Mouse (Mus musculus): ENCODE measurements around the gene Tap2. TPM values are rescaled to one million over a fixed set of nuclear protein-coding genes. Genes with fewer than 3 reads are reported as not detected.

The Tap2 gene
- total RNA-seq, 2 experiments from 2014 or later = 7.8 to 9.3 TPM

GRCm38 (mm10) chr17:34198521-34198912 lies 4.8 kb upstream of the Tap2 start:
- 0 out of 2 replicates have a peak overlapping the region, but pooled peaks have one; percentile 51 for H3K27ac ChIP-seq
- H3K4me3 ChIP-seq = peak overlapping the region; percentile 50
- no peak for DNase-seq (ENCODE audit: low spot score in 2 of 2)
- TF ChIP-seq CTCF (conservative IDR thresholded peaks at IDR 0.05) = no peak

- DNase-seq (ENCODE audit: low spot score in 2 of 2) = no peak
- Histone ChIP-seq H3K4me3 (no peak overlapping the region), H3K27ac (no peak overlapping the region)
- no peak for TF ChIP-seq CTCF (conservative IDR thresholded peaks at IDR 0.05)
These were observed 4.2 kb upstream of the Tap2 start for GRCm38 (mm10) chr17:34199050-34199619.

DNA sequence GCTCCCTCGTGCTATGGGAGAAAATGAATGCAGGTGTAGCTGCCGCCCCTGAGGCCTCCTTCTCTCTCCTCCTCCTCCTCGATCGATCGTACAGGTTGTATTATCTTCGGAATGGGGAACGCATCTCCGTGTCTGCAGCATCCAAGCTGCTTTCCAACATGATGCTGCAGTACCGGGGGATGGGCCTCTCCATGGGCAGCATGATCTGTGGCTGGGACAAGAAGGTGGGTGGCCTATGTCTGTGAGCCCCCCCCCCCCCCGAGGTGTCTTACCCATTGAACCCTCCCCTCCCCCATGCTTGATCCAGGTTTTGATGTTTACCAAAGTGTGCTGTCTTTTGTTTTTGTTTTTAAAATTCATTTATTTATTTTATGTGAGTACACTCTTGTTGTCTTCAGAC lies 3.3 kb upstream of the Tap2 start:
- TF ChIP-seq CTCF (conservative IDR thresholded peaks at IDR 0.05) = no peak
- no peak overlapping the region for H3K27ac ChIP-seq

GRCm38 (mm10) chr17:34200772-34201505 lies 2.4 kb upstream of the Tap2 start:
- no peak overlapping the region for H3K27ac ChIP-seq
- no peak overlapping the region for H3K4me3 ChIP-seq
- no peak for DNase-seq (ENCODE audit: low spot score in 2 of 2)
- TF ChIP-seq CTCF (conservative IDR thresholded peaks at IDR 0.05) = no peak

More for the DNA sequence above, 3.3 kb upstream of the Tap2 start:
- no peak for DNase-seq (ENCODE audit: low spot score in 2 of 2)
- no peak overlapping the region for H3K4me3 ChIP-seq

DNA sequence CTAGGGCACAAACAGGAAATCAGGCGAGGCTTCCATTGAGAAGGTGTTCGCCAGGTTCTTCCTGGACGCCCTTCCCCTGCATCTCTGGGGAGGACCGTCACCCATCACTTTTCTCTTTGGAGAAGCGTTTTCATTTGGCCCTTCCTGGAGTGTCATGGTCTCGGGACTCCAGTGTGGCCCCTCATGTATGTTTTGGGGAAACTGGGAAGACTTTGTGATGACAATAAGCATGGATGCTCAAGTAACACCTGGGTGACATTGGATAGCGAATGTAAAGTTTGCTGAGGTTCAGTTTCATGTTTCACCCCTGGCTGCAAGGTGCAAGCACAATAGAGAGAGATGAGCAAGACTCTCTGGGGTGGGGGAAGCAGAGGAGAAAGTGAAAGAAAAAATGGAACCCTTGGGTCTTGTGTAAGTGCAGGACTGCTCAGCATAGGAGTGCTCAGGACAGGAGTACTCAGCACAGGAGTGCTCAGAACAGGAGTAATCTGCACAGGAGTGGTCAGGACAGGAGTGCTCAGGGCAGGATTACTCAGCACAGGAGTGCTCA lies 1.7 kb upstream of the Tap2 start:
- no peak for TF ChIP-seq CTCF (conservative IDR thresholded peaks at IDR 0.05)
- H3K27ac ChIP-seq = no peak overlapping the region
- no peak overlapping the region for H3K4me3 ChIP-seq
- DNase-seq (ENCODE audit: low spot score in 2 of 2) = no peak

- Histone ChIP-seq H3K4me3 (no peak overlapping the region), H3K27ac (no peak overlapping the region)
- DNase-seq (ENCODE audit: low spot score in 2 of 2) = no peak
- no peak for TF ChIP-seq CTCF (conservative IDR thresholded peaks at IDR 0.05)
These were observed 426 bp upstream of the Tap2 start for GRCm38 (mm10) chr17:34202760-34203442.

GRCm38 (mm10) chr17:34204303-34205010 lies 1.1 kb downstream of the Tap2 start:
- peak; percentile 96 for TF ChIP-seq CTCF (conservative IDR thresholded peaks at IDR 0.05)
- H3K27ac ChIP-seq = peak overlapping the region; percentile 84
- peak; percentile 74 to 86 for DNase-seq (ENCODE audit: low spot score in 2 of 2)
- peak overlapping the region; percentile 68 for H3K4me3 ChIP-seq

DNA sequence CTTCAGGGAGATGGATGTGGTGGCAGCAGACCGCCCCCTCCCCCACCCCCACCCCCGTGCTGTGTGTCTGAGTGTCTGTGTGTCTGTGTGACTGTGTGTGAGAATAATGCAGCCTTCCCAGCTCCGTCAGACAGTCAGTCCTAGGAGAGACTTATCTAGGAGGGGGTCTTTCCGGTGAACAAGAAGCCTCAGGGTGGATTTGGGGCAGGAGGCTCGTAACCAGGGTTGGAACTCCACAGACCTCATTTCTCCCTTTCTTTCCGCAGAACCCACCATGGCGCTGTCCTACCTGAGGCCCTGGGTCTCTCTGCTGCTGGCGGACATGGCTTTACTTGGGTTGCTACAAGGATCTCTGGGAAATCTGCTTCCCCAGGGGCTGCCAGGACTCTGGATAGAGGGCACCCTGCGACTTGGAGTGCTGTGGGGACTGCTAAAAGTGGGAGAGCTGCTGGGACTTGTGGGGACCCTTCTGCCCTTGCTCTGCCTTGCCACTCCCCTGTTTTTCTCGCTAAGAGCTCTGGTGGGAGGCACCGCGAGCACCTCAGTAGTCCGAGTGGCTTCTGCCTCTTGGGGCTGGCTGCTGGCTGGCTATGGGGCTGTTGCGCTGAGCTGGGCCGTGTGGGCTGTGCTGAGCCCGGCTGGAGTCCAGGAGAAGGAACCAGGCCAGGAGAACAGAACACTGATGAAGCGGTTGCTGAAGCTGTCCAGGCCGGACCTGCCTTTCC lies 1.9 kb downstream of the Tap2 start:
- peak overlapping the region; percentile 84 for H3K27ac ChIP-seq
- peak overlapping the region; percentile 68 for H3K4me3 ChIP-seq
- DNase-seq (ENCODE audit: low spot score in 2 of 2) = peak in 1 of 2 experiments; percentile 7
- no peak for TF ChIP-seq CTCF (conservative IDR thresholded peaks at IDR 0.05)

- Histone ChIP-seq H3K4me3 (no peak overlapping the region), H3K27ac (peak overlapping the region; percentile 84)
- peak in 1 of 2 experiments; percentile 35 for DNase-seq (ENCODE audit: low spot score in 2 of 2)
- TF ChIP-seq CTCF (conservative IDR thresholded peaks at IDR 0.05) = peak; percentile 80
These were observed 2.4 kb downstream of the Tap2 start for GRCm38 (mm10) chr17:34205746-34206176.

GRCm38 (mm10) chr17:34206731-34207130 lies 3.4 kb downstream of the Tap2 start:
- DNase-seq (ENCODE audit: low spot score in 2 of 2) = no peak
- Histone ChIP-seq H3K27ac (no peak overlapping the region), H3K4me3 (no peak overlapping the region)
- TF ChIP-seq CTCF (conservative IDR thresholded peaks at IDR 0.05) = no peak

GRCm38 (mm10) chr17:34207456-34207855 lies 4.1 kb downstream of the Tap2 start:
- TF ChIP-seq CTCF (conservative IDR thresholded peaks at IDR 0.05) = no peak
- H3K27ac ChIP-seq = no peak overlapping the region
- H3K4me3 ChIP-seq = no peak overlapping the region
- DNase-seq (ENCODE audit: low spot score in 2 of 2) = no peak

DNA sequence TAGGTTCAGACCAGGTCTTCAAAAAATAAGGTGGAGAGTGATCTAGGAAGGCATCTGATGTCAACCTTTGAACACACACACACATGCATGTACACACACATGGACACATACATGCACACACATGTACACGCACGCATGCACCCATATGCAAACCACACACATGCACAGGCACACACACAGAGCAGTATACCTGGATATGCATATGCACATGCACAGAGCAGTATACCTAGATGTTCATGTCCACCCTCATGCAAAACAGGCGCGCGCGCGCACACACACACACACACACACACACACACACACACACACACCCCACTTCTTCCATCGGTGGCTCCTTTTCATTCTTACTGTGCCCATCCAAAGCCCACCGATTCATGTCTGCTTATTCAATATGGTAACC lies 4.5 kb downstream of the Tap2 start:
- Histone ChIP-seq H3K4me3 (no peak overlapping the region), H3K27ac (no peak overlapping the region)
- TF ChIP-seq CTCF (conservative IDR thresholded peaks at IDR 0.05) = no peak
- no peak for DNase-seq (ENCODE audit: low spot score in 2 of 2)

All from layer of hippocampus, adult 2 months (tissue).